Mouse (Mus musculus): ENCODE data around the gene Syngr4.
"Not testable (repeated sequence)": the region's sequence is repeated elsewhere in the genome, so short reads cannot be mapped to it uniquely, and the experiment has no call there.

Syngr4 gene

DNA sequence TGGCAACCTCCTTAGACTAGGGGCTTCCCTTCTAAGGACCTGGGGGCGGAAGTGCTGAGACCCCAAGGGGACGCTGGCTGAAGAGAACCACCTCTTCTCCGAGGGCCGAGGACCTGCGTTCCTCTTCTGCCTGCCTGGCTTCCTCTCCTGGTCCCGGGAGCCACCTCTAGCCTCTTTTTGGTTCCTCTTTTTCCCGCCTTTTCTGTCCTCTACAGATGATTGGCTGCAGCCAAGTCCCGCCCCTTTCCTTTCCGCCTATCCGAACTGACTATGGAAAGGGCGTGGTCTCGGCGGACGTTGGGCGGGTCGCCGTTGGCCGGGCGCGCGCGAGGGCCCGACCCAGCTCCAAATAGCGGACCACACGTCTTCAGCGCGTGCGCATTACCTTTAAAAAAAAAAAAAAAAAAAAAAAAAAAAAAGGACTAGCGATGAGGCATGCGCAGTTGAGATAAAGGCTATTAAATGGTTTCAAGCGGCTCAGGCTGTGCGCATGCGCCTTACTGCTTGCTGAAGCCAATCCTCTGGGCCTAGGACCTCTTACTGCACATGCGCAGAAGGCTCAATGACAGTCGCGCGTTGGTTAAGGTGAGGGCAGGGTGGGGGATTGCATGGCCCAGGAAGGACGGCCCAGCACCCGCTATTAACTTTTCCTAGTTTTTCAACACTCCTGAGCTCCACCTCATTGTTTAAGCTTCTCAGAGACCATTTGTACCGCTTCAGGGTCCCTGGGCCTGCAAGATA lies at the start of gene Syngr4, which contains the start of gene Tmem143:
Gene Syngr4, minus strand, starts transcription at position 198 of the 741 bp plus-strand sequence.
Gene Tmem143, plus strand, starts transcription at position 425 of the 741 bp plus-strand sequence.
- in situ Hi-C loops (cut with MboI, MseI): no loop called here

DNA sequence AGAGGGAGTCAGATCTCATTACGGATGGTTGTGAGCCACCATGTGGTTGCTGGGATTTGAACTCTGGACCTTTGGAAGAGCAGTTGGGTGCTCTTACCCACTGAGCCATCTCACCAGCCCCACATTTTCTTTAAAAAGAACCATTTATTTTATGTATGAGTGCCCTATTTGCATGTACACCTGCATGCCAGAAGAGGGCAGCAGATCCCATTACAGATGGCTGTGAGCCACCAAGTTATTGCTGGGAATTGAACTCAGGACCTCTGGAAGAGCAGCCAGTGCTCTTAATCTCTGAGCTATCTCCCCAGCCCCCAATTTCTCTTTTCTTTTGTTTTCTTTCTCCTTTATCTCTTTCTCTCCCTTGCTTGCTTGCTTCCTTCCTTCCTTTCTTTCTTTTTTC lies 46.8 kb upstream of the Syngr4 start:
- in situ Hi-C loops (cut with MboI, MseI): not testable (repeated sequence)

DNA sequence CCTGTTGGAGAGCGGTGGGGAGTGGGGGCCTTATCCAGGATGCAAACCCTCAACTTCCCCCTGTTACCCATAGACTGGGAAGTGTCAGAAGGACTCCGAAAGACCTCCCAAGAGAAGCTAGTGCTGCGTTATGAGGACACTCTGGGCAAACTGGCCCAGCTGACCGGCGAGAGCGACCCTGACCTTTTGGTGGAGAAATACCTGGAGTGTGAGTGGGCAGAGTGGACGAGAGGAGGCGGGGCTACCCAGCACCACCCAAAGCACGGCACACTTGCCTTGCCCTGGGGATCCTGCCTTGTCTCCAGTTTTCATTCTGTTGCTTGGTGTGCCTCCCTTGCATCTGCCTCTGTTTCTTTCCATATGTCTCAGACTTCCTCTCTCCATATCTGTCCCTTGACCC lies 45.5 kb upstream of the Syngr4 start:
- in situ Hi-C loops (cut with MboI, MseI): no loop called here

DNA sequence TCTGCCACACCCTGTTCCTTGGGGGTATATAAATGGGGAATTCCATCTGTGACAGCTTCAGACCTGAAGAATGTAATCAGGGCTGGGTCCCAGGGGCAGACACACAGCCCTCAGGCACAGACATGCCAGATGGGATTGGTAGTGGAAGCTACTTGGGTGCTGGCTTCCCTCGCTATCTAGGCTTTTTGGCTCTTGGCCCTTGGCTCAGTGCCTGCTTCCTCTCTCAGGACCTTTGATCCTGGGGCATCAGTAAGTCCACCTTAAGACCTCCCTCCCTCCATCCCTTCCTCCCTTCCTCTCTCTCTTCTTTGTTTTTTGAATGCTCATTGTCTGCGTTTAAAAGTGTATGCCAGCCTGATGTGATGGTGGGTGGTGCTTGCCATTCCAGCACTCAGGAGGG lies 43.3 kb upstream of the Syngr4 start:
- in situ Hi-C loops (cut with MboI, MseI): no loop called here

DNA sequence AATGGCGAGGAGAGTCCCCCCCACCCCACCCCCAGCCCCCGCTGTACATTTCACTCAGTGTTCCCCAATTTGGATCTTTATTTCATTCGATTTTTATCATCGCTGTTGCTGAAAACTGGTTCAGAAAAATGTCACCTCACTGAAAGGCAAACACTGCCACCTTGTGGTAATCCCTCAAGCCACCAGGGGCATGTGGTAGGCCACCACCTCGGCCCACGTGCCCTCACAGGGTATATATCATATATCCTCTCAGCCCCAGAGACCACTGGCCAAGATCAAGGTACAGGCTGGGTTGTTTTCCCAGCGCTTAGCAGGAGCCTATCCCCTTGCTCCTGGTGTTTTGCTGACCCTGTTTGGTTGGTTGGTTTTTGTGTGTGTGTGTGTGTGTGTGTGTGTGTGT lies 38.6 kb upstream of the Syngr4 start:
- in situ Hi-C loops (cut with MboI, MseI): no loop called here

DNA sequence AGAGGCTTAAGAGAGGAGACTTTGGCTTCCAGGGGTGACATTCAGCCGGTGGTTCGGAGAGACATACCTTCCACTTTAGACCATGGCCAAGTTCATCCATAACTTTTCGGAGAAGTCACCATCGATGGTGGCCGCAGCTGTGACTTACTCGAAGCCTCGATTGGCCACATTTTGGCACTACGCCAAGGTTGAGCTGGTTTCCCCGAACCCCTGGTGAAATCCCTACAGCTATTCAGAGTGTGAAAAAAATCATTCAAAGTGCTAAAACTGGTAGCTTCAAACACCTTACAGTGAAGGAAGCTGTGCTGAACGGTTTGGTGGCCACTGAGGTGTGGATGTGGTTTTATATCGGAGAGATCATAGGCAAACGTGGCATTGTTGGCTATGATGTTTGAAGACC lies 37.3 kb upstream of the Syngr4 start:
- in situ Hi-C loops (cut with MboI, MseI): loop anchor here (5.0 kb wide), 1 partner anchor 126 kb away; no protein-coding TSS in a partner anchor

DNA sequence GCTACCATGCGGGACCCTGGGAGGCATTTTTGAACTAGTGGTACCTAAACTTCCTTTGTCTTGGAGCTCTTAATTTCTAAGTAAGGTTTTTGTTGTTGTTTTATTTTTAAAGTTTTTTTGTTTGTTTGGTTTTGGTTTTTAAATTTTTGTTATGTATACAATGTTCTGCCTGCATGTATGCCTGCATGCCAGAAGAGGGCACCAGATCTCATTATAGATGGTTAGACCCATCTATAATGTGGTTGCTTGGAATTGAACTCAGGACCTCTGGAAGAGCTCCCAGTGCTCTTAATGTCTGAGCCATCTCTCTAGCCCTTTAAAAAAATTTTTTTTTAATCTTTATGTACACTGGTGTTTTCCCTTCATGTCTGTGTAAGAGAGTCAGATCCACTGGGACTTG lies 33.2 kb upstream of the Syngr4 start:
- in situ Hi-C loops (cut with MboI, MseI): loop anchor here (5.0 kb wide), 1 partner anchor 122 kb away; no protein-coding TSS in a partner anchor

DNA sequence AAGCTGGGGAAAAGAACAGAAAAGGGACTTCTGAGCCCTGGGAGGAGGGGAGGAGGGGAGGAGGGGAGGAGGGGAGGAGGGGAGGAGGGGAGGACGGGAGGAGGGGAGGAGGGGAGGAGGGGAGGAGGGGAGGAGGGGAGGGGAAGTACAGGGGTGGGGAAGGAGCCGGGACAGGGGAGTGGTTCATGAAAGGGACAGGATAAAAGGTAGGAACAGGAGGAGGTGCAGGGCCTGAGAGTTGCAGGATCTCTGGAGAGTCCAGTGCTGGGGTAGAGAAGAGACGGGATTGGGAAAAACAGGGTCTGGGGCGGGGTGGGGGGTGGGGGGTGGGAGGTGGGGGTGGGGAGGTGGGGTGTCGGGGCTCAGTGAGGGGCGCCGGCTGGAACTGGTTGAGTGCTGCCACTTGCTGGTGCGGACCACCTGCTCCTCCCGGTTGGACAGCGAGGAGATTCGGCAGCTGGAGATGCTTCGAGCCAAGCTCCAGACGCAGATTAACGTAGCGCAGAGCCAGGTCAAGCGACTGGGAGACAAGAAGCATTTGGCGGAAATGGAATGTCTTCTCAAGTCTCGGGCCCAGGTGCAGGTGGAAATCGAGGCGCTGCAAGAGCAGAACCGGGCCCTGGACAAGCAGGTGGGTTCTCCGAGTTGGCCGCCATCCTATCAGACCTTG lies 32.2 kb upstream of the Syngr4 start:
- in situ Hi-C loops (cut with MboI, MseI): no loop called here

DNA sequence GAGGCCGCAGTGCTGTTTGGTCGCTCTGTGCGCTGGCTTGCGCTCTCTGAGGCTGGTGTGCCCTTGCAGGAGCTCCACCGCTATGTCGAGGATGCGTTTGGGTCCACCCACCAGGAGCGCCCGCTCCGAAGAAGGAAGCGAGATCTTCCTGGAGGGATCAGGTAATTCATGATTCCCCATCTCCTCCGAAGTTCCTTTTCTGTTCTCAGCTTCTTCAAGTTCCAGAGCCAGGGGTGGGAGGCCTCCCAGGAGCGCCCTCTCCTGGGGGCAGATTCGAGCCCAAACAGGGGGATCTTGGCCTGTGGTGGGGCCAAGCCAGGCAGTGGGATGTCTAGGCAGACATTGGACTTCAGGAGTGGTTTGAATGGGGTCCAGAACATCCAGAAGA lies 27.9 kb upstream of the Syngr4 start:
- in situ Hi-C loops (cut with MboI, MseI): loop anchor here (5.0 kb wide), 1 partner anchor 192 kb away; no protein-coding TSS in a partner anchor

DNA sequence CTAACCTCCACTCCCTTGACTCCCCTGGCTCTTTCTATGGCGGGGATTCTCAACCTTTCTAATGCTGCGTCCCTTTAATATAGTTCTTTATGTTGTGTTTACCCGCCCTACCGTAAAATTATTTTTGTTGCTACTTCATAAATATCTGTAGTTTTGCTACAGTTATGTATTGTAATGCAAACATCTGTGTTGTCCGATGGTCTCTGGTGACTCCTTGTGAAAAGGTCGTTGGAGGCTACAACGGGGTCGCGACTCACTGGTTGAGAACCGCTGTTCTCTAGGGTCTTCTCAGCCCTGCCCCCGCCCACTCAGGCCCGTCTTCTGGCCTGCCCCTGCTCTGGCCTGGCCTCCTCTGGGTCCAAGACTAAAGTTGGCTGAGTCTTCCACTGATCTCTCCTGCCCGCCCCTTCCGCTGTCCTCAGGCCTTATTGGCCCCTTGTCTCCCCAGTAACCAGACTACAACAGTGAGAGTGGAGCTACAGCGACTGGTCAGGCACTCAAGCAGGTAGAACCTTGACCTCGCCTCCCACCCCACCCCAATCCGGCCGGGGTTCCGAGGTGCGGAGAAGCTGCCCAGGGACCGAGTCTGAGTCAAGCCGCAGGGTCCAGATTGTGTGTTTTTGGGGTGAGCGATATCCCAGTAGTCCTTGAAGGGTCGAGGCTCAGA lies 27.4 kb upstream of the Syngr4 start, which contains the start of gene Ccdc114:
Gene Ccdc114, plus strand, starts transcription at position 311 of the 667 bp plus-strand sequence.
- in situ Hi-C loops (cut with MboI, MseI): loop anchor here (5.0 kb wide), 1 partner anchor 192 kb away; no protein-coding TSS in a partner anchor

DNA sequence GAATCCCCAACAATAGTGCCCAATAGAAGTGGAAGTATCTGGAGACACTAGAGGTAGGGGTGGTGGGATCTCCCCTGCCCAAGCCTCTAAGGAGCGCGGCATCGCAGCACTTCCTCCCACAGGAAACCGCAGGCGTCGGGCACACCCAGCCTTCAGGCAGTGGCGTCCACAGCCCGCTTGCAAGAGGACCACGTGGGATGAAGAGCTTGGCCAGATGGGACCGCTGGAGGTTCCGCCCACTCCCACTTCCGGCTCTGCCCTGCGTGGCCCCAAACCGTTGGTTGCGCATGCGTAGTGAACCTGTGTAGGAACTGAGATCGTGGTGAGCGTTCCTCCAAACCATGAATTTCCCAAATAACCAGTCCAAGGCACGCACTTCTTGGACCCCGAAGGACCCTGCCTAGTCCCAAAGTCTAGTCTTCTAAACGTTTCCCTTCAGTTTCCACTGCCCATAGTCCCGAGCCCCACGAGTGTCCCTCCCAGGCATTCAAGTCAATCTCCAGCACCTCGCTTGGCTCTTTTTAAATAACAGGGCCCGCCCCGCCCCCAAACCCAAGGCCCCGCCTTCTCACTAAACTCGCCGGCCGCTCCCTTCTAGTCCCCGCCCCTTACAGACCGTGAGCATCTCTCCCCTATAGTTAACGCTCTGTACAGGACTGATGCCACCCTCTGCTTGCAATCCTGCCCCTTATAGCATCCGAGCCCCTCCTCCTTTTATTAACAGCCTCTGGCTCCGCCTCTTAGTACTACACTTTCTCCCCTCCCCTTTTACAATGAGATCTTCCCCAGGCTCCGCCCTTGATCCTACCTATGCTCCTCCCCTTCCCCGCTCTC lies 26.6 kb upstream of the Syngr4 start:
- in situ Hi-C loops (cut with MboI, MseI): loop anchor here (5.0 kb wide), 1 partner anchor 191 kb away; no protein-coding TSS in a partner anchor

DNA sequence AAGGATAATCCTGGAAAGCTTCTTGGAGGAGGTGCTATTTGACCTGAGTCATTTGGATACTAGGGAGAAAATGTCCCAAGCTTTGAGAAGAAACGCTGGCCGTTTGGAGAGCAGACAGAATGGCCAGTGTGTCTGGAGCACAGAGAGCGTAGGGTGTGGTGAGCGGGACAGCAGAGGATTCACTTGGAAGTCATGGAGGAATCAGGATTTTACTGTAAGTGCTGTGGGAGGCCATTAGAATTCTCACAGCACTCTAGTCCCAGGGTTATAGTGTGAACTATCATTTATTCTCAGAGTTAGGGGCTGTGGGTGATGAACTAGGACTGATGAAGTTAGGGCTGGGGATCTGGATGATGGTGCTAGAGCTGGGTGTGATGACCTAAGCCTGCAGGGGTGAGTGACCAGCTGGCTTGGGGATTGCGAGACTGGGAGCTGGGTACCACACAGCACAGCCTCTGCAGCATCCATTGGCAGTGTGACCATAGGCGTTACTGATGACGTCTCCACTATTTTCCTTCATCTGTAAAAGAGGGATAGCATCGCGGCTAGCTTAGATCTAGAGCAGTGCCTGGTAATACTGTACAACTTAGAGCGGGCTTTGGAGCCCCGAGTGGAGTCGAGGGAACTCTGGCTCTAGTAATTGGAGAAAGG lies 25.6 kb upstream of the Syngr4 start:
- in situ Hi-C loops (cut with MboI, MseI): loop anchor here (5.0 kb wide), 1 partner anchor 190 kb away; no protein-coding TSS in a partner anchor

DNA sequence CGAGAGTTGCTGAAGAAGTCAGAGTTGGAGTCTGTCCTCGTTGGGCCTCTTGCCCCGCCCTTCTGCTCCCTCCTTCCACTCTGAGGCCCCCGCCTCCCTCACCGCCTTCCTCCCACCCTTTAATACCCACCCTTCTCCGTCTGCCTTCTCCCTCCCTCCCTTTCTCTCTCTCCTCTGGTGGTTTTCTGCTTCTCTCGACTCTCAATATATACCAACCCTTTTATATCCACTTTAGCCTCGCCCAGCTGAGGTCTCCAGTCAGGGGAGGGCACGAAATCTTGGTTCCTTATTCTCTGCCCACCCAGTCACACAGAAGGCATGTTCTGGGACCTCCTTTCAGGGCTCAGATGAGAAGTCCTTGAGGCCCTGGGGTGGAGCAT lies 24.7 kb upstream of the Syngr4 start, which contains the start of gene Emp3:
Gene Emp3, minus strand, starts transcription at position 163 of the 380 bp plus-strand sequence.
- in situ Hi-C loops (cut with MboI, MseI): loop anchor here (5.0 kb wide), 1 partner anchor 189 kb away; no protein-coding TSS in a partner anchor

DNA sequence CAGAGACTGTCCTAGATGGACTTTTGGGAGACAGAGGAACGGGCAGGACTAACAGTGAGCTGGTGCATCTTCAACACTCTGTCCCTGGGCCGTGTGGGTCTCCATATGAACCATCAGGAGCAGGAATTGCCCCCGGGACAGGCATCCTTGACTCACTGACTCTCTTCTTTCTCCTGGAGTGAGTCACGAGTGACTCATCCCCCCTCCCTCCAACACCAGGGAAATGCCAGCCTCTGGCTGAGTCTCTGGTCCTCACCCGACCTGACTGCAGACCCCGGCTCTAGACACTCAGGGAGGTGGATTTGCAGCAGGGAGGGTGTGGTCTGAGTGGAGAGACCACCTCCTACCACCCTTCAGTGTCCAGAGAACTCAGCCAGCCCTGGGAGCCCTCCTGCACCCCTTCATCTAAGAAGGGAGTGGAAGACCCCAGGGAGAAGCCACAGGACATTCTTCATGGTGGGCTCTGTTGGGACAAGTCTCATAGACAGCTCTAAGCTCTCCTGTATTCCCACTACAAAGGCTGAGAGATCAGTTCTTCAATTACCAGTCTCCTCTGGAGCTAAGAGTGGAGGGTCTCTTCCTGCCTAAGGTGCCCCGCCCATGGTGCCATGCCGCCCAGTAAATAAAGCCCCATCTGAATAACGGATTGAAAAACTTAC lies 24.2 kb upstream of the Syngr4 start:
- in situ Hi-C loops (cut with MboI, MseI): loop anchor here (5.0 kb wide), 1 partner anchor 188 kb away; no protein-coding TSS in a partner anchor

DNA sequence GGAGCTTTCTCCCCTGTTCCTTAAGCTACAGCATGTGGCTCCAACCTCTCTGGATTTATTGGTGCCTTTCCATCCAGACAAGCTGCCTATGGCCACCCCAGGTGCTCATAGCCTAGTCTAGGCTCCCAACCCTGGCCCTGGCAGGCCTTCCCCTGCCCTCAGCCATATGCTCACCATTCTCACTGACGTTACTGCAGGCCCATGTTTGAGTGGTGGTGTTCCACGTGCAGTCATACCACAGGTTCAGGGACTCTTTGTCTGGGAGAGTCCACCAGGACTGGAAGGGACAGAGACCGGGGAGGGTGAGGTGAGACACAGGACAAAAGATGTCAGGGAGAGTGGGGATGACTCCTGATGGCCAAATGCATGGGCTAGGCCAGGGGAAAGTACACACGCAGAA lies 23.2 kb upstream of the Syngr4 start:
- in situ Hi-C loops (cut with MboI, MseI): loop anchor here (5.0 kb wide), 1 partner anchor 187 kb away; no protein-coding TSS in a partner anchor

DNA sequence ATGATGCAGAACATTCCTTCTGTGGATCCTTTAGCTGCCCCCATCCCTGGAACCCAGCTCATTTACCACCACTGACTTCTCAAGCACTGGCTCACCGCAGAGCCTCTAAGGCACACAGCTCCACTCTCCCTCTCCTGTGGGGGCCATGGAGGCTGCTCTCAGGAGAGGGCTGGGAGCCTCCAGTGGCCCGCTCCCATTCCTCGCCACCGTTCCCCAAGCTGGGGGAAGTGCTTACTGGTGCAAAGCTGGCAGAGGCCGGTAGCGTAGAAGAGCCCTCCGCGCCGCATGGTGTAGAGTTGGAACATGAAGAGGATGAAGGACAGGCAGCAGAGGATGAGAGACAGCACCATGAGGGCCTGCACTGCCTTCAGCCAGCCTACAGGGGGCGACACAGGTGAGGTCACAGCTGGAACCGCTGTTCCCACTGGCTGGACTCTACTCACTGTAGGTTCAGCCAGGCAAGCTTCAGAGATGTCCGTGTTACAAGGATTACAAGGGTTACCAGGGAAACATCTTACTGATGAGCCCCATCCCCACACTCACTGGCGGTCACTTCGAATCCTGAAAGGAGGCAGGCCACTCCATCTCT lies 22.7 kb upstream of the Syngr4 start:
- in situ Hi-C loops (cut with MboI, MseI): no loop called here

DNA sequence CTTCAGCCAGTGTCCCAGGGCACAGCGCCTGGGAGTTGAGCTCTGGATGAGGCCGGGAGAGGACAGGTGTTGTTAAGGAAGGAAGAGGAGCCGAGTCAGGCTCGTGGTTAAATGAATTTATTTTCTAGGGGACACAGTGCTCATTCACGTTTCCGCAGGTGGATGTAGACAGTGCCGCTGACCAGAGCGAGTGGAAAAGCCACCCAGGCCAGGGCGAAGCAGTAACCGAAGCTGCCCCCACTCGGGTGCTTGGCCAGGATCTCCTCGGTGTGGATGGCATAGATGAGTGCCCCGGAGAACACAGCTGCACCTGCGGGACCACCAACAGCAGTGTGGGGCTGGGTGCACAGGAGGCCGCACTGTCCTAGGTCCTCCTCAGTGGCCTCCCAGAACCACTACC lies 21.4 kb upstream of the Syngr4 start:
- in situ Hi-C loops (cut with MboI, MseI): no loop called here

DNA sequence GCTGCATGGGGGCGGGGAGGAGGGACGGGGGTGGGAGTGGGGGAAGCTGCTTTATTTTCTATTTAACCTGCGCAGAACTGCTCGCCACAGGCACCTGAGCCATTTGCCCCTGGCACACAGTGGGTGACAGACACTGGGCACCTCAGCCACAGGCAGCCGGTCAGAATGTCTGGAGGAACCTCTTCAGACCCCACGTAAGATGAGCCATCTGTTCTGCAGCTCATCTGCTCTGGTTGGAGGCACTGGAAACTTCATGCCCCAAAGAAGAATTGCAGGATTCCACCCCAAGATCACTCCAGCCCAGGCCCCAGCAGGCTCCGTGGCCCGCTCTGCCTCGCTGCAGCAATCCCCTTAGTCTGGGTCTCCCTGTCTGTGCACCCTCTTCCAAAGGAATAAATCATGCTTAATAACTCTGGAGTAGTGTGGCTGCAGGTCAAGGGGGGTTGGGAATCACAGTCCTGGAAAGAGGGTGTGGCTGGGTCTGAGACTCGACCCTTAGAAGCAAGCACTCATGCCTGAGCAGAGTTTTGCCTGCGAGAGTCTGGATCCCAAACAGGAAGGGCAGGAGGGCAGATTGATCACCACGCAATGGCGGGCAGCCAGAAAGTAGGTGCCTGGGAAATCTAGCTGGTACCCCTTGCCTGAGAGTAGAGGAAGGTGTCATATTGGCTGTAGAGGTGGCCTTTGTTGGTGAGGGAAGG lies 20.6 kb upstream of the Syngr4 start:
- in situ Hi-C loops (cut with MboI, MseI): no loop called here

All from regulatory T cell (primary cell).